Mouse (Mus musculus): ENCODE measurements around the gene Prex1.

DNA sequence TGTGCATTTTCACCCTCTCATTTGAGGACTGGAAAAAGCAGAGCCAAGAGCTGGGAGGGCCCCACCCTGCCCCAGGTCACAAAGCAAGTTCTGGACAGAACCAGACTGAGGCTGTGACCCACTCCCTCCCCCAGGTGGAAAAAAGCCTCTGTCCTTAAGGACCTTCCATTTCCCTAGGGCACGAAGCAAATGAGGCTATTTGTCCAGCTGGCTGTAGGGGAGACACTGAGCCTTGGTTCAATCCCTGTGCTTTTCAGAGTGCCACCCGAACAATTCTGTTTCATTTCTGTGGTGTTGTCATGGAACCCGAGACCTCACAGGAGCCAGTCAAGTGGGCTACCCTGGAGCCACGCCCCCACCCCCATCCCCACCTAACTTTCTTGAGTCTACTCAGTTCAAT is 29.9 kb upstream of the Prex1 start:
- TF ChIP-seq CTCF (IDR thresholded peaks at IDR 0.05; ENCODE audit: control insufficient read depth, insufficient read depth, low read length) (no peak), POLR2A (IDR thresholded peaks at IDR 0.05; ENCODE audit: borderline replicate concordance, control insufficient read depth, low read depth, low read length) (no peak)

Measured in bone marrow, adult 2 months (tissue).